Comparison of ENCODE assay signal across 10 mouse cellular contexts in the genomic region with DNA sequence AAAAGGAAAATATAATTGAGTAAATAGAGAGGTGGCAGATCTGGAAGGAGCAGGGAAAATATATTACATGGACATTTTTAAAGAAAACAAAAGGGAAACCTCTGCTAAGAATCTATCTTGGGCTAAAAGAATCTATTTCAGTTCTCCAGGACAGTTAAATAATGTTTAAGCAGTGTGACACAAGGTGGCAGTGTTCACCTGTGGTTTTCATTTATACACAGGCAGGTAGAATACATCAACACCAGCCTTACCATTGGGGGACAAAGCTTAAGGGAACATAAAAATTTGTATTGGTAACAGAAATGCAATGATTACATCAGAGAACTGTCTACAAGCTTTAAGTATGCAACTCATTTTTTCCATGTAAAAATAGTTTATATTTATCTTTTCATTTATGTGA.
DNase-seq lines count a peak whose midpoint lies in the region; ATAC-seq lines count a peak whose summit lies in the region.
"Had no signal": no experiment of that assay in that cellular context is flagged by ENCODE, and none has a peak within 500 bp of the region (broad histone marks: within the 10 kb centered on the region; RNA-seq: fewer than 3 reads in every experiment).

No protein-coding gene starts in this region.

- H3K4me1 ChIP-seq in neural tube, embryonic 11.5 days (ENCODE audit: control insufficient read depth, insufficient read depth, low read length), result no peaks in the 10 kb centered on the region
- H3K4me1 ChIP-seq in neural tube, embryonic 15.5 days, result no peaks in the 10 kb centered on the region
- H3K4me1 ChIP-seq: liver, embryonic 13.5 days; stomach, embryonic 15.5 days had no signal

- H3K9ac ChIP-seq in neural tube, embryonic 11.5 days (ENCODE audit: low read length), result no peak overlapping the region
- H3K9ac ChIP-seq in neural tube, embryonic 15.5 days (replicated peaks), result no peak overlapping the region
- H3K9ac ChIP-seq: liver, embryonic 13.5 days; stomach, embryonic 15.5 days had no signal

- intact Hi-C loops in gastrocnemius, postnatal 36 days (cut with DNase I), result no loop called here
- intact Hi-C loops in left cerebral cortex, postnatal 10 days (cut with DNase I), result loop anchor here (2.0 to 10.0 kb wide), 2 partner anchors 1040 to 1124 kb away; no protein-coding TSS in a partner anchor

- H3K4me2 ChIP-seq in neural tube, embryonic 11.5 days (ENCODE audit: low read depth), result no peak overlapping the region
- H3K4me2 ChIP-seq in neural tube, embryonic 15.5 days, result no peak overlapping the region
- H3K4me2 ChIP-seq: liver, embryonic 13.5 days; stomach, embryonic 15.5 days had no signal

- no peaks in the 10 kb centered on the region for H3K27me3 ChIP-seq in neural tube, embryonic 11.5 days (ENCODE audit: control insufficient read depth, insufficient read depth, low read length)
- no peaks in the 10 kb centered on the region for H3K27me3 ChIP-seq in neural tube, embryonic 15.5 days (replicated peaks)
- H3K27me3 ChIP-seq: liver, embryonic 13.5 days; stomach, embryonic 15.5 days had no signal

- no peak for ATAC-seq in neural tube, embryonic 11.5 days (ENCODE audit: insufficient read depth, low FRiP score, low TSS enrichment)
- ATAC-seq in neural tube, embryonic 15.5 days (ENCODE audit: low FRiP score), result no peak

- H3K36me3 ChIP-seq in neural tube, embryonic 11.5 days (ENCODE audit: control insufficient read depth, insufficient read depth, low read length), result no peaks in the 10 kb centered on the region
- no peaks in the 10 kb centered on the region for H3K36me3 ChIP-seq in neural tube, embryonic 15.5 days
- H3K36me3 ChIP-seq: liver, embryonic 13.5 days; stomach, embryonic 15.5 days had no signal

- no peak overlapping the region for H3K27ac ChIP-seq in neural tube, embryonic 11.5 days (ENCODE audit: low read depth, low read length)
- no peak overlapping the region for H3K27ac ChIP-seq in neural tube, embryonic 15.5 days (replicated peaks)
- H3K27ac ChIP-seq: liver, embryonic 13.5 days; stomach, embryonic 15.5 days had no signal

- H3K9me3 ChIP-seq in neural tube, embryonic 11.5 days (ENCODE audit: control insufficient read depth, low read length), result no peaks in the 10 kb centered on the region
- no peaks in the 10 kb centered on the region for H3K9me3 ChIP-seq in neural tube, embryonic 15.5 days (replicated peaks)
- H3K9me3 ChIP-seq: liver, embryonic 13.5 days; stomach, embryonic 15.5 days had no signal

- DNase-seq in gastrocnemius, adult 18-20 months (ENCODE audit: low spot score), result peak; percentile 1
- DNase-seq in gastrocnemius, postnatal 36 days, result no peak
- DNase-seq in neural tube, embryonic 11.5 days (ENCODE audit: low spot score), result peak; percentile 12
- DNase-seq in embryo, embryonic 10.5 days (ENCODE audit: low spot score), result peak; percentile 37
- peak; percentile 4 to 13 for DNase-seq in left cerebral cortex, postnatal 10 days (ENCODE audit: extremely low spot score in 1 of 2, low spot score in 2 of 2)
- DNase-seq in spleen, postnatal 4 days (ENCODE audit: low spot score in 2 of 2), result no peak
- DNase-seq in heart, adult 11 months, result no peak
- DNase-seq: liver, embryonic 13.5 days had no signal

- no peak overlapping the region for H3K4me3 ChIP-seq in neural tube, embryonic 11.5 days (ENCODE audit: low read depth, low read length)
- no peak overlapping the region for H3K4me3 ChIP-seq in neural tube, embryonic 15.5 days (replicated peaks)
- H3K4me3 ChIP-seq: liver, embryonic 13.5 days; stomach, embryonic 15.5 days had no signal

Comparison
In these comparisons a context has a peak if more than half of its experiments do, and no peak if none do; other contexts are left out.
1. DNase-seq: peak in gastrocnemius, adult 18-20 months (single experiment), neural tube, embryonic 11.5 days (single experiment), embryo, embryonic 10.5 days (single experiment) and left cerebral cortex, postnatal 10 days (2 of 2); none in gastrocnemius, postnatal 36 days (0 of 2), spleen, postnatal 4 days (0 of 2) and heart, adult 11 months (single experiment).